Mouse (Mus musculus): ENCODE results near the gene Map4k5.

Gene Map4k5

DNA sequence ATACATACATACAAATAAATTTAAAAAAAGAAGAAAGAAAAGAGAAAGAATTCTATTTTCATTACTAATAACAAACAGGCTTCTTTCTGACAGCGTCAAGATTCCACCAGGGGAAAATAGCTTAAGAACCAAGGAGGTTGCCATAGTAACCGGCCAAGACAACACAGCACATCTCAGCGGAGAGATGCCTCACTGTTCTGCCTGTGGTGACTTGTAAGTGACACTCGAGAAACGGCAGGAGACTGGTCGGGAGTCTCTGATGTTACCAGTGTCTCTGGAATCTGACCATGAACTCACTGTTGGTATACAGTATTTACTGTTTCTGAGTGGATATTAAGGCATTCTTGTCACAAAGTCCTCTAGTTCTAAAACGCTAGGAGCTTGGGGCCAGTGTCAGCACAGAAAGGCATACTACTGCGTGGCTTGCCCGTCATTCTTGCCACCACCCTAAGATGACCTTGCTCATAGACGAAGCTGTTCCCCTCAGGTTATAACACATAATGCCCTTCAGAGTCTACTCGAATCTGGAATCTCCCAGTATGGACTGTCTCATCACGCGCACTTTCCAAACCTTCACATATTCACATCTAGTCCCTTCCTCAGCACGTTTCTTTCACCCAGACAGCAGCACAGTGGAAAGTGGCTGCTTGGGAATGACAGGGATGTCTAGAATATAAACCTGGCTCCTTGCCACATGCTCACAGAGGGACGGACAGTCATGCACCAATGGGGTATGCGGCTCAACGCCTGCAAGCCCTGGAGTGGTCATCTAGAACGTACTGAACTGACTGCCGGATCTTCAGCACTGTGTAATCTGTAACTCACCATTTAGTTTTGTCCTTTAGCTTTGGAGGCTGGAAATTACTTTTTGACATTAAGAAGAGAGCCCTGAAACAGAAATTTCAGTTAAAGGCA lies 49.2 kb downstream of the Map4k5 start:
- peak; percentile 78 for DNase-seq (ENCODE audit: low spot score)

DNA sequence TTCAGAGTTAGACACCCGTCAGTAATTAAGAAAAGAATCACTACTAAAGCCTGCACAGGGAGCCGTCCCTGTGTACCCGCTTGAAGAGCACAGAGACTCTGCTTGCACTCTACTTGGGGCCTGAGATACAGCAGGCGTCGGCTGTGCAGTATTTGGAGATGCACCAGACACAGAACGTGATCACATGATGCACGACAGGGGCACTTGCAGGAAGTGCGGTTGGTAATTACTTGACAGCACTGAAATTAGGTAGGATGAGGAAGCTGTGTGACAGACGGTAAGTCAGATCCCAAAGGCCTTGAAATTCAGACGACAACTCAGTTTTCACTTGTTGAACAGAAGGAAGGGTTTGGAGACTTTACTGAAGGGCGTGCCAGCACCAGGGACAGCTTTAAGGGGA lies 54.6 kb downstream of the Map4k5 start:
- no peak for DNase-seq (ENCODE audit: low spot score)

- no peak for DNase-seq (ENCODE audit: low spot score)
Measured at GRCm38 (mm10) chr12:69833982-69834604, 58.9 kb downstream of the Map4k5 start.

GRCm38 (mm10) chr12:69831239-69831910 lies 61.6 kb downstream of the Map4k5 start:
- no peak for DNase-seq (ENCODE audit: low spot score)

DNA sequence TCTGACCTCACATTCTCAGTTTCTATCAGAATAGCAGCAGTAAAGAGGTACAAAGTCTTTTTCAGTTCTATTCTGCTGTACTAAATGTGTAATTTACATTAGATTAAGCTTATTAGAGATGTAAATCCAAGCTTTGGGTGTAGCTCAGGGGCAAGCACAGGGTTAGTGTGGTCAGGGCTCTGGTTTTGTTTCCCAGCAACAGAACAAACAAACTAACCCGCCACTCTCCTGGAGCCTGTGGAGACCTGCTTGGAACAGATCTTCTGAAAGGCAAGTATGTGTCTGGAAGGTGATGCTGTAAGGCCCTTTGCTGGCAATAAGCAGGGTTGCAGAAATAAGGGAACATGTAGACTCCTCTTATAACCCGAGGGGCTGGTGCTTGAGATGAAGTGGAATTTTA lies 64.8 kb downstream of the Map4k5 start:
- no peak for DNase-seq (ENCODE audit: low spot score)

DNA sequence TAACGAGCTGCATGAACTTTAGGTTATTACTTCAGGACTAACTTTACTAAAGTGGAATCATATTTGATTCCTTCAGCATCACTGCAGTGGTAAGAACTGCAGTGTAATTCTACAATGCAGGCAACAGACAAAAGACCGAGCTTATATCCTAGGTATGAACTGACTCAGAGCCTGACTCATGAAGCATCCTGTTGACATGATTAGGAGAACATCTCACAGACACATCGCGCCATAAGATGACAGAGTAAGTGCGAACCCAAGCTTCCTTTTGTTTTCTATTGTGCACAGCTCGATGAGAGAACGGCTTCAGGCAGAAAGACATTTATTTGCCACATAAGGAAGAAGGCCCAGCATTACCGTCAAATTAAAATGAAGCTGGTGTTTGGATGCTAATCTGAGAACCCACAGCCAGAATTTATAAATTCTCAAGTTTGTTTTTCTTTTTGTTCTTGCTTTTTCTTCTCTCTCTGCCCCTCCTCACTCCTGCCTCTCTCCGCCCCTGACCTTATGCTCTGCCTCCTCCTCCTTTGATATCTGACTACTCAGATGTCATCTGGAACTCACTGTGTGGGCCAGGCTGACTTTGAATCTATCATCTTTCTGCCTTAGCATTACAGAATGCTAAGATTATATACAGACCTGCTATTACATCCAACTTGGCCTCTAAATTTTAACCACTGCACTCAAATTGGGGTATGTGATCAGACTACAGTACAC lies 68.0 kb downstream of the Map4k5 start:
- no peak for DNase-seq (ENCODE audit: low spot score)

GRCm38 (mm10) chr12:69814272-69814671 lies 78.7 kb downstream of the Map4k5 start:
- DNase-seq (ENCODE audit: low spot score), result peak; percentile 69

DNA sequence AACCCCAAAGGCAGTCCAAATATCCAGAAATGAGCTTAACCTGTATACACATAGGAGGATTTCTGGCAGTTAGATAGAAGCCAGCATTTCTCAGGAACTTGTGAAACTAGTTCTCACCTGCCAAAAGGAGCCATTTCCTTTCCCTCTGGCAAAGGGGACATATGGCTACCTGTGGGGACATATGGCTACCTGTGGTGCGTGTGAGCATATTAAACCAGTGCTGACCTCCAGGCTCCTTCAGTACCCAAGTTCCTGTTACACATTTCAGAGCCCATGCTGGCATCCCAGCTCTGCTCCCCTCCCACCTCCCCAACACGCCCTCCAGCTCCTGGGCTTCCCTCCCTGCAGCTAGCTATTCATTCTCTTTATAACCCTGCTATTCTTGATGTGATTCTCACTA lies 79.4 kb downstream of the Map4k5 start:
- DNase-seq (ENCODE audit: low spot score), result no peak

GRCm38 (mm10) chr12:69812986-69813385 lies 80.0 kb downstream of the Map4k5 start:
- no peak for DNase-seq (ENCODE audit: low spot score)

DNA sequence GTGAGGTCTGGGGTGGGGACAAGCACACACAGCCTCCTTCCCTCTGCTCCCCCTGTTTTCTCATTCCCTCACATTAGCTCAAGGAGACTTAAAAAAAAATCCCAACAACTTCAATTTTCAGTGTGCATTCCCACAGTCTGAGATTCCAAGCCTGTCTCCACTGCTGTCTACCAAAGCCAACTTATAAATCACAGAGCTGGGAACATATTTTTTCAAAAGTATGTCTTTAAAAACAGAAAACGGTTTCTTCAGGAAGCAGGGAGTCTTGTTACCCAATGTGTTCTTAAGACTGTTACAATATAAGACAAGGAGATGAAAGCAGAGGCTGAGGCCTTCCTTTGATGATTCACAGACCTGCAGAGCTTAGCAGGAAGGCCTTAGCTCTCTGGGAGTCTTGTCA lies 81.0 kb downstream of the Map4k5 start:
- no peak for DNase-seq (ENCODE audit: low spot score)

DNA sequence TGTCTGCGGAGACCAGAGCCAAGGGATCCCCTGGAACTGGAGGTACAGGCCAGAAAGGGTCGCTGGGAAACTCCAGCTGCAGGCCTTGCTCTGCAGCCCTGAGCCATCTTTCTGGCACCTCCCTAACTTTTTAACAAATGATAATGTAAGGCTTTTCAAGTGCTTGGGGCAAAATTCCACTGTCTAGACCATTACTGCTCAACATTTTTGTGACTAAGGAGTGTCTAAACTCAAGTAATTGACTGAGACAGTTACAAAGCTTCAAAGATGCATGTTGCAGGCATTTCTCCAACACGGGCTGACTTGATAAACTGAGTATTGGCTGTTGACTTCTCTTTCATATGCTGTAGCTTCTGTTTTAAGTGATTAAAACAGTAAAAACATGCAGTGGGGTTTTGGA lies 83.6 kb downstream of the Map4k5 start:
- DNase-seq (ENCODE audit: low spot score), result no peak

GRCm38 (mm10) chr12:69807399-69807985 lies 85.5 kb downstream of the Map4k5 start:
- DNase-seq (ENCODE audit: low spot score), result no peak

DNA sequence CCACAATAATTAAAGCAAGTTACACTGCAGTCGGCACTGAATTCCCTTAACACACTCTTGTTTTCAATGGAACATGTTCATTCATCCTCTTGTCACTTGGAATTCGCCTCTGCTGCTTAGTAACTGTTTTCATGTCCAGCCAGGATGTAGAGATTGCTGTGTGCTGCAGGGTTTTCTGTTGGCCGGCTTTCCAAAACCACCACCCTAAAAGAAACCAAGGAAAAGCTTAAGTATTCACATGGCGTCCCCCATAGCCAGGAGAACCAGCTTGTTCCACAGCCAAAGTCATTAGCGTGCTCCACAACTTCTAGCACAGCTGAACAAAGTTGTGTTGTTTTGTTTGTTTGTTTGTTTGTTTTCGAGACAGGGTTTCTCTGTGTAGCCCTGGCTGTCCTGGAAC lies 87.9 kb downstream of the Map4k5 start:
- DNase-seq (ENCODE audit: low spot score), result no peak

DNA sequence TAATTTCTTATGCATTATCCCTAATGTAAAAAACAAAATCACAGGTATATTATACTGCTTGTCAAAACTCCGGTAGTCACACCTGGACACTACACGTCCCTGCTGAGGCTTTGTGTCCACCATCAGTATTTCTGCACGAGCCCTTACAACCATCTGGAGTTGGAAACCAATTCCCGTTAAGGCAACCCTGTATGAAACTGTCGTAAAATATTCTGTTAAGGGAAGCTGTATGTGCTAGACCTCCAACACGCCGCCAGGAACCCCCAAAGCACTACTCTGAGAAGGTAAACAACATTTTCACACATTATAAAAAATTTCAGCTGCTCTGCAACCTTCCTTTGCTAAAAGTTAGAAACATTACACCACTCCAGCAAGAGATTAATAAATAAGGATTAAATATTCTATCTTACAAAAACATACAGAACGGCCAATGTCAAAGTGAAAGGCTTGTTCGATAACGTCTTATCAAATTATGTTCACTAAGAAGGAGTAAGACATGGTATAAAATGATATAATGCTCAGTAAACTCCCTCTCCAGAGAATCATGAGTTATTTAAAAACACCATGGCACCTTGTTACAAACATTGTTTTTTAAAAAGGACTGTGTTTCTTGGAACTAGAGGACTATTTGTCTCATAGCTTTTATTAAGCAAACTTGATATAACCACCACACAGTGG lies 88.5 kb downstream of the Map4k5 start:
- no peak for DNase-seq (ENCODE audit: low spot score)

- DNase-seq (ENCODE audit: low spot score), result no peak
Measured at GRCm38 (mm10) chr12:69803196-69803595, 89.8 kb downstream of the Map4k5 start.

GRCm38 (mm10) chr12:69800586-69800985 lies 92.4 kb downstream of the Map4k5 start:
- DNase-seq (ENCODE audit: low spot score), result no peak

- DNase-seq (ENCODE audit: low spot score), result no peak
Measured at GRCm38 (mm10) chr12:69796311-69796710, 96.7 kb downstream of the Map4k5 start.

DNA sequence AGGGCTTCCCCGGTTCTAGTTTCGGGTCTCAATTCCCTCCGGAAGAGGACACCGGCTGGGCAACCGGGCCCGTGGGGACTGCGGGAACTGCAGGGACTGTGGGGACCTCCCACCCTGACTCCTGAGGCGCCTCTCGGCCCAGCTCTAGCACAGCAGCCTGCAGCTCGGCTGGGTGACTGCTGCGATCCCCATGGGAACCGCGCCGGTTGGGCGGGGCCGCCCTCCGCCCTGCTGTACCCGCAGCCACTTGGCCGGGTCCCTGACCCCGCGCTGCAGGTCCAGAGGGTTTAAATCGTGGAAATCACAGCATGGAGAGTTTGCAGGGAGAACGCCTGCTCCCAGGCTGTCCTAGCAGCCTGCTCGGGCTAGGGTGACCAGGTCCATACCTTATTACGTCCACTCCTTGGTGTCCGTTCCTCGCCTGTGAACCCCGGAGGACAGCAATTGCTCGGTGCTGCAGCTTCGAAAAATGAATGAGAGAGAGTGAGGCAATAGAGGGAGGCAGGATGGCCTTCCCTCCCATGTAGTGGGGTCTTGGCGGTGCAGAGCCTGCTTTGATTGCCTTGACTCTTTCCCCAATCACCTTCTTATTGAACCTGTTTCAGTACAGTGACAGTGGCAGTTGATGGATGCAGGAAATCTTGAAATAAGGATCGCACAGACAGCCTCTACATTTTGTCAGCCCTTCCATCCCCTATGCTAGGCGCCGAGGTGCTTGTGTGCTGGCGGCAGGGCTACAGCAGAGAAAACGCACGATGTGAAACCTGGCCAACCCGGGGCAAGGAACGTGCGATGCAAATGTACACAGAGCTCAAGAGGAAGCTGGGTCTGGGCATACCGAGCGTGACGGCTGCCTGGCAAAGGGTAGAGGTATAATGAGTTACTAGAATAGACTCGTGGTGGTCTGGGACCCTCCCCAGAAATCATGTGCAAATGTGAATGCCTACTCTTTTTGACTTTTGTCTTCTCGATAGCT lies 102.2 kb downstream of the Map4k5 start, which contains the start of gene Cdkl1:
Gene Cdkl1 (minus strand): TSS at position 738 of the 976 bp plus-strand sequence.
- DNase-seq (ENCODE audit: low spot score), result peak; percentile 70

DNA sequence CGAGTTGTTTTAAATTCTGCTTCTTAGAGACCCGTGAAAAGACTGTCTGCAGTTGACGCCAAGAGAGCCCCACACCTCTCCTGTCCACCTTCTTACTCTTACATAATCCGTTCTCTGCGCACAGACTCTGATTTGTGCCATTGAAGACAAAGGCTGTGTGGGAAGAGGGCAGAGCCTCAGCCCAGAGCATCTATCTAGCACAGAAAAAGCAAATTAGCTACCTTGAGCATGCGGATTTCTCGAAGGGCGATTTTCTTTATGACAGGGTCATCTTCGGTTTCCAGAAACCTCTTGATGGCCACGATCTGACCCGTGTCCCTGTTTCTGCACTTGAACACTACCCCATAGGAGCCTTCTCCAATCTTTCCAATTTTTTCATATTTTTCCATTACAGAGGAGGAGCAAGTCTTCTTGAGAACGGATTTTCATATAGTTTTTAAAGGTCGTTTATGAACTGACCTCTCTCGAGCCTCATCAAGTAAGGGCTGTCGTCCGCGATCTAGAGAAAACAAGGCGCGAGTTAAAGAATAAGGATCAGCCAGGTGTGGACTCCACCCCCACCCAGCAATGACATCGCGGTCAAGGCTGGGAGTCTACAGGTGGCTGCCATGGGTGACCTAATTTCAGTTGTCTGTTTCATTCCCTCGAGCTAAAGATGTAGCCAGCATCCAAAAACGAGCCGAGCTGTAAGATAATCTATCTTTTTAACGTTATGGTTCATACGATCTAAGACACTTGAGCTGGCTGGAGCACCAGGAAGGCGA lies 103.1 kb downstream of the Map4k5 start:
- DNase-seq (ENCODE audit: low spot score), result no peak

Measured in embryo, embryonic 10 days (tissue).